Mouse (Mus musculus): ENCODE results near the gene Idh3g.

DNA sequence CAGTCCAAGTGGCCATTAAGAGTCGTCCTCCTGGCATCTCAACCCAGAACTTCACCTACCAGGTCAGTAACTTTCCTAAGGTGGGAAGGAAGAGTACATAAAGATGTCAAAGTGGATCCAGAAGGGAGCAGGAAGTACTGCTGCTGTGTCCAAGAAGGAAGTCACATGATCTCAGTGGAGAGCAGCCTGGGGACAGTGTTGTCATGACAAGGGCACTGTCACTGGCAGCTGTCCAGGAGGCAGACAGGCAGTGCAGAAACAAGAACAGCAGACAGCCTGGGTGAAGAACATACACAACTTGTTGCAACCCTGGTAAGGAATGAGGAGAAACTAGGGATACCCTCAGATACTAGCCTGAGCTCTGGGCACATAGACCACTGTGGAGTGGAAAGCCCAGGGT, 21.4 kb downstream of the Idh3g start:
- no peak for TF ChIP-seq POLR2A (IDR thresholded peaks at IDR 0.05; ENCODE audit: borderline replicate concordance, extremely low read depth, low read depth, low read length)
- TF ChIP-seq CTCF (IDR thresholded peaks at IDR 0.05; ENCODE audit: insufficient read depth, low read length) = no peak
